Comparison of ENCODE assay signal across 8 mouse cellular contexts in genomic region chr17:34029150-34029889, GRCm38 (mm10). TPM values are rescaled to one million over a fixed set of nuclear protein-coding genes. Genes with fewer than 3 reads are reported as not detected.
A peak's percentile ranks its signal among the peaks of the same experiment; 100 is the strongest.
DNase-seq lines count a peak whose midpoint lies in the region; ATAC-seq lines count a peak whose summit lies in the region.

No protein-coding gene starts in this region.

- H3K4me1 ChIP-seq in limb, embryonic 12.5 days (replicated peaks), result peaks cover 66% of the 10 kb centered on the region
- H3K4me1 ChIP-seq in stomach, embryonic 15.5 days, result peaks cover 61% of the 10 kb centered on the region

- 90% methylated on average over 18 of the region's 18 CpGs for WGBS in limb, embryonic 12.5 days
- WGBS in stomach, embryonic 15.5 days, result 86% methylated on average over 18 of the region's 18 CpGs

- peak overlapping the region; percentile 99 for H3K4me2 ChIP-seq in limb, embryonic 12.5 days
- H3K4me2 ChIP-seq in stomach, embryonic 15.5 days, result peak overlapping the region; percentile 92

- no peak overlapping the region for H3K9ac ChIP-seq in limb, embryonic 12.5 days (replicated peaks)
- H3K9ac ChIP-seq in stomach, embryonic 15.5 days, result no peak overlapping the region

- peaks cover 38% of the 10 kb centered on the region for H3K36me3 ChIP-seq in limb, embryonic 12.5 days
- H3K36me3 ChIP-seq in stomach, embryonic 15.5 days, result peaks cover 15% of the 10 kb centered on the region

- ATAC-seq in limb, embryonic 12.5 days (ENCODE audit: insufficient number of reproducible peaks, insufficient read depth, low FRiP score, low TSS enrichment, low read depth), result no peak
- no peak for ATAC-seq in stomach, embryonic 15.5 days (ENCODE audit: insufficient read depth, low FRiP score, low read depth)

- no peaks in the 10 kb centered on the region for H3K9me3 ChIP-seq in limb, embryonic 12.5 days
- no peaks in the 10 kb centered on the region for H3K9me3 ChIP-seq in stomach, embryonic 15.5 days

- H3K27me3 ChIP-seq in limb, embryonic 12.5 days, result no peaks in the 10 kb centered on the region
- H3K27me3 ChIP-seq in stomach, embryonic 15.5 days (replicated peaks), result no peaks in the 10 kb centered on the region

- H3K27ac ChIP-seq in limb, embryonic 12.5 days, result 0 out of 2 replicates have a peak overlapping the region, but pooled peaks have one; percentile 69
- H3K27ac ChIP-seq in stomach, embryonic 15.5 days, result no peak overlapping the region

- peak; percentile 54 for DNase-seq in cerebellum, adult 9-10 months
- DNase-seq in cerebellum, postnatal 14 days, result no peak
- peak; percentile 11 for DNase-seq in testis, postnatal 14 days (ENCODE audit: low spot score)
- no peak for DNase-seq in testis, postnatal 10 days (ENCODE audit: low spot score)
- DNase-seq in retina, postnatal 1 day, result no peak
- DNase-seq in frontal cortex, postnatal 14 days (ENCODE audit: low spot score in 2 of 2), result no peak

- peak overlapping the region; percentile 88 for H3K4me3 ChIP-seq in limb, embryonic 12.5 days (replicated peaks)
- H3K4me3 ChIP-seq in stomach, embryonic 15.5 days (replicated peaks), result no peak overlapping the region; the same call in 1 of the 2 replicates

RNA-seq across cellular contexts. Expression of gene H2-Ke6, which starts 1.5 kb away (rescaled TPM):
- 54.4 and 56.8 TPM in 2 replicates for polyA plus RNA-seq in limb, embryonic 12.5 days (2016; fragmentation: Nextera tagmentation; extraction: Ambion mirVana)
- 50.8 and 58.4 TPM in 2 replicates for polyA plus RNA-seq in stomach, embryonic 15.5 days (2015; fragmentation: Nextera tagmentation; extraction: Ambion mirVana)

RNA-seq across cellular contexts. Expression of gene Slc39a7, which starts 2.2 kb away (rescaled TPM):
- polyA plus RNA-seq in limb, embryonic 12.5 days (2016; fragmentation: Nextera tagmentation; extraction: Ambion mirVana), result 179 and 191 TPM in 2 replicates
- polyA plus RNA-seq in stomach, embryonic 15.5 days (2015; fragmentation: Nextera tagmentation; extraction: Ambion mirVana), result 169 and 199 TPM in 2 replicates

RNA-seq across cellular contexts. Expression of gene Rxrb, which starts 2.3 kb away (rescaled TPM):
- 64.3 and 64.4 TPM in 2 replicates for polyA plus RNA-seq in limb, embryonic 12.5 days (2016; fragmentation: Nextera tagmentation; extraction: Ambion mirVana)
- 43.6 and 45.0 TPM in 2 replicates for polyA plus RNA-seq in stomach, embryonic 15.5 days (2015; fragmentation: Nextera tagmentation; extraction: Ambion mirVana)

RNA-seq across cellular contexts. Expression of gene Ring1, which starts 4.8 kb away (rescaled TPM):
- polyA plus RNA-seq in limb, embryonic 12.5 days (2016; fragmentation: Nextera tagmentation; extraction: Ambion mirVana), result 21.6 and 25.3 TPM in 2 replicates
- polyA plus RNA-seq in stomach, embryonic 15.5 days (2015; fragmentation: Nextera tagmentation; extraction: Ambion mirVana), result 19.3 and 21.0 TPM in 2 replicates

RNA-seq across cellular contexts. Expression of gene Col11a2, which starts 9.9 kb away (rescaled TPM):
- 17.5 and 31.9 TPM in 2 replicates for polyA plus RNA-seq in limb, embryonic 12.5 days (2016; fragmentation: Nextera tagmentation; extraction: Ambion mirVana)
- polyA plus RNA-seq in stomach, embryonic 15.5 days (2015; fragmentation: Nextera tagmentation; extraction: Ambion mirVana), result 1.3 and 1.5 TPM in 2 replicates

Comparison
In these comparisons a context has a peak if more than half of its experiments do, and no peak if none do; other contexts are left out.
1. DNase-seq: peak in cerebellum, adult 9-10 months (single experiment) and testis, postnatal 14 days (single experiment); none in cerebellum, postnatal 14 days (0 of 2), testis, postnatal 10 days (single experiment), retina, postnatal 1 day (single experiment) and frontal cortex, postnatal 14 days (0 of 2).